Mouse (Mus musculus) cerebellum, adult 18-20 months (tissue): Measurements from ENCODE around the gene Lrcol1.

Source experiments
- DNase-seq, 2 experiments: peaks; one replicate each; pipeline ENCODE4 v3.0.0; 2021

Gene Lrcol1

DNA sequence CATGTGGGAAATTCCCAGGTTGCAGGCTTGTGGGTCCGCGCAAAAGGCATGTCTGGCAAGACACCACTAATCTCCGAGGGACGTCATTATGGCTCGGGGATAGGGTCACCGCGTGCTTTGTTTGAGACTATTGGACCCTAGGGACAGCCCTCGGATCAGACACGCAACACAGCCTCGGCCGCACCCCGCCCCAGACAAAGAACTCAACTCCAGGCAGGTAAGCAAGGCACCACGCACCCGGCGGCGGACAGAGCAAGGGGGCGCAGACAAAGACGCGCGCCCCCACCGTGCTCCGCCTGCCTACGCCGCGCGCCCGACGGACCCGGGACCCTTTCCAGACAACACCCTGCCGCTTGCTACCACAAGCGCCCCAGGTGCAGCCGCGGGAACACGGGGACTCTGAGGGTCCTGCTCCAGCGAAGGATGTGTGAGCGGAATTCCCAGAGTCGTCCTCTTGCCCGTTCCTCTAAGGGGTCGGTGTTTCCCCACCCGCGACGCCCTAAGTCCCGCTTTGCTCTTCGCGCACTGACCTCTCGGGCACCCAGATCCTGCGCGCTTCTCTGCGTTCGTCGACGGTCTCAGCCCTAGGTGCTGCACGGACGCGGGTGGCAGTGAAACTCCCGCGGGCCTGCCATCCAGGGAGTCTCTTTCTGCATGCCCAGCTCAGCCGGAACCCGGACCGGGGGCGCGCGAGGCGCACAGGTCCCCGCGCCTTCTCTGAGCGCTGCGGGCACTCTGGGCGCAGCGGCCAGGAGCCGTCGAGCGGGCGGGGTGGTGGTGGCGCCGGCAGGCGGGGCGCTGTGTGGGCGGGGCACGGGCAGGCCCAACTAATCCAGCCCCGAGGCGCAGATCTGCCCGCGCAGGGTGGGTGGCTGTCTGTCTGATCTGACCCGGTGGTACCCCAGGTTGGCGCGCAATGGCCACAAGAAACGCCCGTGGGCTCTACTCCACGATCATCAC lies 42.1 kb downstream of the Lrcol1 start:
- peak; percentile 75 to 81 for DNase-seq

DNA sequence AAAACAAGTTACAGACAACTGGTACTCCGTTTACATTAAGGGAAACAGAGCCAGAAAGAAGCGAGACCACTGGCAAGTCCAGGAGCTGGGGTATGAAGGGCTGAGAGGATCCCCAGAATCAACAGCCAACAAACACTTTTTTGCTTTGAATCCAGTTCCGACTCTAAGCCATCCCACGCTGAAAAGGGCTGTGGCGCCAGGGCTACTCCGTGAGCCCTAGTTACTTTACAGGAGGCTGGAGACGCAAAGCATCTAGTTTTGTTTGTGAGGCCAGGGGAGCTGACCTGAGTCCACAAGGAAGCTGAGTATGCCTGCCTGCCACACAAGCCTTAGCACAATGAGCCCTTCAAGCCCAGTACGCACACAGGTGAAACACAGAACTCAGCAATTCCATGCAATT lies 42.8 kb downstream of the Lrcol1 start:
- DNase-seq: no peak

DNA sequence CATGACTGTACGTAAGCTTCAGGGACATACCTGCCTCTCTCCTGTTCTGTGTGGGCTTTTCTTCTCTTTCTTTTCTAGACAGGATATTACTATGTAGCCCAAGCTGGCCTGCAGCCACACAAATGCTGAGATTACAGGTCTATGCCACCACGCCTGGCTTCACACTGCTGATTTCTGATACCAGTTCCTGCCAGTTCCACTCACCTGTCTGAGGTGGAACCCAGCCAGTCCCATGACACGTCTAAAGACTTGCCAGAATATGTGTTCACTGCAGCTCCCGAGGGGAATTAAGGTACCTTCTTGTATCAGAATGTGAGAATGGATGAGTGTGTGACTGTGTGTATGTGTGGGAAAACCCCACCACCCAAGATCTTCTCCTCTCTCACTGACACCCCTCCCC lies 46.1 kb downstream of the Lrcol1 start:
- DNase-seq: peak; percentile 73 to 75

DNA sequence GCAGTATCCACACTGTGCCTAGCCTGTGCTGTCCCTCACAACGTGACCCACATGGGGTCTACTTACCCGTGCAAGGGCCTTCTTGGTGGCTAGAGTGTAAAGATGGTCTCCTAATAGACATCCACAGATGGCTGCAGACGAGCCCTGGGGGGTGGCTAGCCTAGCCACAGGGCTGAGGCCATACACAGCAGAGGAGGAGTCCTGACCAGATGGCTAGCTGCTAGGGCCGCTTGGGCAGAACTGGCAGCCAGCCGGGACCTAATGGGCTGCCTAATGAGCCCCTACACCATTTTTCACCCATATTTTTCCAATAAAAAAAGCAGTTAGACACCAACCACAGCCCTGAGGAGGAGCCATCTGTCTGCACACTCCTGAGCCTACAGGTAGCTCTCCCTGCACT lies 48.2 kb downstream of the Lrcol1 start:
- DNase-seq: peak; percentile 80 to 84

DNA sequence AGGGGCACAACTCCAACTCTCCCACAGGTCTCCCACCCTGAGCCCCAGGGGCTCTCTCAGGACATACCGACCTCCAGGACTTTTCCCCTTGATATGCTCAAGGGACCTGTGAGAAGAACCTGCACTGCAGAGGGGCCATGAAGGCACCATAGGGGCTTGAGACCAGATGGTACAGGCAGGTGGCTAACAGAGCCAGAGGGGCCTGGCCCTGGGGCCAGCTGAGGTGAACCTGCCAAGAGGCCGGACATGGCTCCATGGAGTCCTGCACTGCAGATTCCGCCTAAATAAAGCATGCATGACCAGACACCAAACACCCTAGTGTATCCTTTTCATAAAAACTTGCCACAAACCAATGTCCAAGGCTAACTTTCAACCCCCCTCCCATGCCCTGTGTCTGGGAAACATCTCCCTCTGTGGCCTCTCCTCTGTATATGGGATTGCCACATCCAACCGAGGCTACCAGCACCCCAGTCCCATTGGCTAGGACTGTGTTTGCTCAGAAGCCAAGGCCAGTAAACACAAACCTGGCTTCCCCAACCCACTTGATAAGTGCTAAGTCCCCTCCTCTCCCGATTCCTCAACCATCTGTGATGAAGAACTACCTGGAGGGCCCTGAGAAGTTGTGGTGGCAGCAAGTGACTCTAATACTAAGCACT lies 50.6 kb downstream of the Lrcol1 start:
- DNase-seq: peak; percentile 83 to 84

DNA sequence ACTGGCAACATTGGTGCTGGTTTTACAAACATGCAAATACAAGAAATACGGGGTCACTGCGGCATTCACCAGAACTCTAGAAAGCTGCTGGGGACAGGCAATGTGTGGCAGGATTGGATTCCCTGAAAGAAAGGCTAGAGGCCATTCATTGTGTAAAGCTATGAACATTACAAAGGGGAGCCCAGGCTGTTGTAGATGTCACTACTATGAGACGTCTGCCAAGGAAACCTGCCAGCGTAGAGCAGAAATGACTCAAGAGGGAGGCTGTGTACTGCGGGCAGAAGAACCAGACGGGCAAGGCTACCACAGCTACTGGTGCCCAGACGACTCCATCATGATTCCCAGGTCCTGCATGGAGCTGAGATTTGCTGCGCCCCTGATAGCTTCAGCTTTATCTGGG lies 56.6 kb downstream of the Lrcol1 start:
- DNase-seq: peak in 1 of 2 experiments; percentile 59

DNA sequence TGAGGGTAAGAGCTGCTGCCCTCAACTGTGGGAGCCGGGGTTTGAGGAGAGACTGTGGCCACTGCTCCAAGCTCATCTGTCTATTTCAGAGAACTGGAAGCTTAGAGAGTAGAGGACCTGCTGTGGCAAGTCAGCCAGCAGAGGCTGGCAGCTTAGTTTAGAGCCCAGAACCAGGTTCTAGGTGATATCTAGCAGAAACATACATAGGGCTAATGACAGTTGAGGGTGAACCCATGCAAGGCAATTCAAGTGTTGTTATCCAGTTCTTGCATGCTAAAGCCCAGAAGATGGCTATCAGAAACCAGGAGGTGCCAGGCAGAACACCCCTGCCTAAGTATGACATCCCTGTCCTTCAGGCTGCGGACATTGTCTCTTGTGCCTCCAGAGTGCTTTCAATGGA lies 58.0 kb downstream of the Lrcol1 start:
- no peak for DNase-seq

DNA sequence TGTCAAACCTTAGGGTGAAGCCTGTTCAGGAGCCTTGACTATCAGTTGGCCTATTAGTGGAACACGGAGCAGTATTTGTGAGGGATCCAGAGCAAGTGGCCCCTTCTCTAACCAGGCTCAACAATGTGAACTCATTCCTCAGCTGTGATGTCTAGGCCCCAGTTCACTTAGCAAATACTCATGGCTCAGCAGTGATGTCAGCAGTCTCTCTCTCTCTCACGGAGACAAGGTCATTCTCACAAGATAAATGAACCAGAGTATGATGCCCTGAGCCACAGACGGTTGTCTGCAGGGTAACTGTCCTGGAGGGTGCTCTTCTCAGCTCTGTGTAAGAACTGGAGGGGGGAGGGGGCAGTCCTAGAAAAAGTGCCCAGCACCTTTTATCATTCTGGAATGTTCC lies 59.4 kb downstream of the Lrcol1 start:
- DNase-seq: no peak
